Mouse (Mus musculus) heart, embryonic 14.5 days (tissue): ENCODE results near the gene Kctd19. TPM values are rescaled to one million over a fixed set of nuclear protein-coding genes. Genes with fewer than 3 reads are reported as not detected.

Experiments used
- ATAC-seq: fragments of 200-750 bp; cut with Nextera tagmentation; 2 replicates; pipeline ENCODE4 v1.8.0; 2017; ENCODE audit warnings: low read depth, moderate TSS enrichment; ENCODE audit not compliant: insufficient number of reproducible peaks, insufficient read depth, low FRiP score
- H3K27ac ChIP-seq, 2 experiments: fragments of 200-500 bp in 1 of 2; fragments of 300-500 bp in 1 of 2; sonication (generic) in 1 of 2; replicated peaks in 1 of 2; 2 replicates each; pipeline ENCODE4 v1.5.1; 2012 to 2014; ENCODE audit warnings: low read depth in 2 of 2, low read length in 2 of 2, control low read depth in 1 of 2, mild to moderate bottlenecking in 1 of 2, mixed read lengths in 1 of 2; ENCODE audit not compliant: control insufficient read depth in 1 of 2, insufficient read depth in 1 of 2
- H3K27me3 ChIP-seq: fragments of 300-500 bp; sonication (generic); 2 replicates; pipeline ENCODE4 v1.6.1; 2014; ENCODE audit warnings: mild to moderate bottlenecking, low read length, control low read depth; ENCODE audit not compliant: control insufficient read depth, insufficient read depth
- H3K36me3 ChIP-seq: fragments of 300-500 bp; sonication (generic); 2 replicates; pipeline ENCODE4 v1.6.1; 2014; ENCODE audit warnings: mild to moderate bottlenecking, control low read depth, low read length, mixed read lengths; ENCODE audit not compliant: control insufficient read depth, insufficient read depth
- H3K4me1 ChIP-seq, 2 experiments: fragments of 200-500 bp in 1 of 2; fragments of 300-500 bp in 1 of 2; sonication (generic) in 1 of 2; 2 replicates each; pipeline ENCODE4 v1.6.1; 2012 to 2014; ENCODE audit warnings: low read length in 2 of 2, control low read depth in 1 of 2, mixed read lengths in 1 of 2; ENCODE audit not compliant: control insufficient read depth in 2 of 2, insufficient read depth in 2 of 2
- H3K4me2 ChIP-seq: fragments of 300-500 bp; sonication (generic); 2 replicates; pipeline ENCODE4 v1.6.1; 2014; ENCODE audit warnings: mild to moderate bottlenecking, low read length
- H3K4me3 ChIP-seq, 2 experiments: fragments of 200-500 bp in 1 of 2; fragments of 300-500 bp in 1 of 2; sonication (generic) in 1 of 2; 2 replicates each; pipeline ENCODE4 v1.5.1; 2012 to 2014; ENCODE audit warnings: low read length in 2 of 2, mild to moderate bottlenecking in 2 of 2, control low read depth in 1 of 2, low read depth in 1 of 2, moderate library complexity in 1 of 2; ENCODE audit not compliant: control insufficient read depth in 1 of 2, insufficient read depth in 1 of 2
- H3K9ac ChIP-seq: fragments of 300-500 bp; sonication (generic); 2 replicates; pipeline ENCODE4 v1.6.1; 2014; ENCODE audit warnings: mild to moderate bottlenecking, low read length
- H3K9me3 ChIP-seq: fragments of 300-500 bp; sonication (generic); 2 replicates; pipeline ENCODE4 v1.6.1; 2016; ENCODE audit warnings: low read length, control low read depth; ENCODE audit not compliant: control insufficient read depth
- WGBS: fragments of 180-500 bp; shearing (Covaris S2); extraction: QIAGEN DNeasy Blood & Tissue Kit; methylation state at CpG from one replicate; pipeline ENCODE4 v1.1.7; 2014; 5-methylcytosine and 5-hydroxymethylcytosine counted together
- polyA plus RNA-seq: library from polyadenylated mRNA; unstranded; fragments of >200 nt; fragmentation: Nextera tagmentation; extraction: Ambion mirVana; gene quantifications from 2 replicates; pipeline ENCODE4 v1.2.1, GENCODE M21; 2014

Kctd19 gene
- polyA plus RNA-seq, 1 experiment from 2014 or later, result not detected

DNA sequence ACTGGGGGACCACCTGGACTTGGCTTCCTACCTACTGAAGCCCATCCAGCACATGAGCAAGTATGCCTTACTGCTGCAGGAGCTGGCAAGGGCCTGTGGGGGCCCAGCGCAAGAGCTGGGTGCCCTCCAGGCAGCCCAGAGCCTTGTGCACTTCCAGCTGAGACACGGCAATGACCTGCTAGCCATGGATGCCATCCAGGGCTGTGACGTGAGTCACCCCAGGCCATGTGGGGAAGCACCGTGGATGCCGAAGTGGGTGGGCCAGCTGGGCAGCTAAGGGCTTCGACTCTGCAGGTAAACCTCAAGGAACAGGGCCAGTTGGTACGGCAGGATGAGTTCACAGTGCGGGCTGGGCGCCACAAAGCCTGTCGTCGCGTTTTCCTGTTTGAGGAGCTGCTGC is 33.0 kb downstream of the Kctd19 start:
- Histone ChIP-seq H3K9me3 (no peaks in the 10 kb centered on the region), H3K4me1 (peaks cover 10 to 14% of the 10 kb centered on the region in 2 experiments), H3K27me3 (peaks cover 4% of the 10 kb centered on the region), H3K27ac (no peak overlapping the region), H3K4me3 (no peak overlapping the region), H3K4me2 (no peak overlapping the region), H3K9ac (no peak overlapping the region), H3K36me3 (no peaks in the 10 kb centered on the region)
- no peak for ATAC-seq
- WGBS, result 84% methylated on average over 10 of the region's 12 CpGs

DNA sequence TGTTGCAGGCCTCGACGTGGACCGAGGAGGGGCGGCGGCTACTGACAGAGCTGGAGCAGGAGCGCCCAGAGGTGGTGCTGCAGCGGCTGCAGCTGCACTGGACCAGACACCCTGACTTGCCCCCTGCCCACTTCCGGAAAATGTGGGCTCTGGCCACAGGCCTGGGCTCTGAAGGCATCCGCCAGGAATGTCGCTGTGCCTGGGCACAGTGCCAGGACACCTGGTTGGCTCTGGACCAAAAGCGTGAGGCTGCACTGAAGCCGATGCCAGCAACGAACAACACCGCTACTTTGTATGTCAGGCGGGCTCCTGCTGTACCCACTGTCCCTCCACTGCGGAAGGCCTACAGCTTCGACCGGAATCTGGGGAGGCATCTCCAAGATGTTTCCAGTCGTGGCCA is 34.6 kb downstream of the Kctd19 start:
- Histone ChIP-seq H3K27ac (no peak overlapping the region), H3K4me1 (peaks cover 14 to 15% of the 10 kb centered on the region in 2 experiments), H3K4me2 (peak overlapping the region; percentile 12), H3K9ac (0 out of 2 replicates have a peak overlapping the region, but pooled peaks have one; percentile 12), H3K36me3 (no peaks in the 10 kb centered on the region), H3K9me3 (no peaks in the 10 kb centered on the region), H3K4me3 (no peak overlapping the region), H3K27me3 (peaks cover 20% of the 10 kb centered on the region)
- ATAC-seq, result peak; percentile 64
- 23% methylated on average over 19 of the region's 19 CpGs for WGBS

DNA sequence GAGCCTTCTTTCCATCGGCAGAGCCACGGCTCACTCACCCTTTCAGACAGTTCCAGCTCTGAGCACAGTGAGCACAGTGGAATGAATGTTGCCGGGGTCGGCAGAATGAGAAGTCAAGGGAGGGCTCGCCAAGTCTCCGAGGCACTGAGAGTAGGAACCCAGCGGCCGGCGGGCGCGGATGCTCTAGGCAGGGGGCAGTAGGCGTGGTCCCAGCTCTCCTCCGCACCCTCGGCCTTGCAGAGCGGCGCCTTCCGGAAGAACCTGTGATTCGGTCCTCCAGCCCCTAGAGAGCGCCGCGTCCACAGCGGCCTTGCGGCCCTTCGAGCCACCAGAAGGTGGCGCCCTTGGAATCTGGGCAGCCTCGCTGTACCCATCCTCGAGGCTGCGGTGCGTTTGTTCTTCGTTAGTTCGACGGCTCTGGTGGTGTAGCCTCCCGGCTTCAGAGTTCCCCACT is 38.8 kb downstream of the Kctd19 start:
- Histone ChIP-seq H3K4me3 (peak overlapping the region in 1 of 2 experiments; percentile 16; a peak in 3 of 4 replicates), H3K27ac (no peak overlapping the region), H3K4me2 (peak overlapping the region; percentile 62), H3K27me3 (peaks cover 21% of the 10 kb centered on the region), H3K9ac (no peak overlapping the region), H3K4me1 (peaks cover 14 to 18% of the 10 kb centered on the region in 2 experiments), H3K36me3 (no peaks in the 10 kb centered on the region), H3K9me3 (no peaks in the 10 kb centered on the region)
- WGBS, result 25% methylated on average over 33 of the region's 33 CpGs
- ATAC-seq, result 0 out of 2 replicates have a peak, but pooled peaks have one; percentile 29

DNA sequence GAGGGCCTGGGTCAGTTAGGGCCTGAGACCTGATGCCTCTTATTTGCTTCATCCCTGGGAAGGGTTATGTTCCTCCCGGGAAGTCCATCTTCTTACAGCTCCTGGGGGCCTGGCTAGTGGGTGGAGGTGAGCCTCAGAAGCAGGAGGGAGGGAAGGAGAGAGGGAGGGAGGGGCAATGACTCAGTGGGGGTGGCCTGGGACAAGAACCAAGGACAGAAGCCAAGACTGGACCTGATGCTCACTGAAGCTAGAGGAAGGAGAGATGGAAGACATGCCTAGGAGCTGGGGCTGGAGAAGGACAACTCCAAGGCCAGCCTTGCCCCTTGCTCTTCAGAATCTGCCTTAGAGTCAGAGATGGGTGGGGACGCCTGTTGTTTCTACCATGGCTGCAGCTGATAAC is 40.3 kb downstream of the Kctd19 start, which contains the start of gene Plekhg4:
TSS of gene Plekhg4 (plus strand) at position 243 of the 400 bp plus-strand sequence.
- Histone ChIP-seq H3K27me3 (peaks cover 21% of the 10 kb centered on the region), H3K4me2 (no peak within 1 kb of the TSS), H3K9ac (no peak within 1 kb of the TSS), H3K4me1 (peaks cover 2 to 10% of the 10 kb centered on the region in 2 experiments; a peak in 2 of 4 replicates), H3K27ac (no peak within 1 kb of the TSS), H3K36me3 (no peaks in the 10 kb centered on the region), H3K4me3 (no peak within 1 kb of the TSS), H3K9me3 (no peaks in the 10 kb centered on the region)
- WGBS, result 34% methylated on average over 2 of the region's 2 CpGs
- no peak for ATAC-seq

DNA sequence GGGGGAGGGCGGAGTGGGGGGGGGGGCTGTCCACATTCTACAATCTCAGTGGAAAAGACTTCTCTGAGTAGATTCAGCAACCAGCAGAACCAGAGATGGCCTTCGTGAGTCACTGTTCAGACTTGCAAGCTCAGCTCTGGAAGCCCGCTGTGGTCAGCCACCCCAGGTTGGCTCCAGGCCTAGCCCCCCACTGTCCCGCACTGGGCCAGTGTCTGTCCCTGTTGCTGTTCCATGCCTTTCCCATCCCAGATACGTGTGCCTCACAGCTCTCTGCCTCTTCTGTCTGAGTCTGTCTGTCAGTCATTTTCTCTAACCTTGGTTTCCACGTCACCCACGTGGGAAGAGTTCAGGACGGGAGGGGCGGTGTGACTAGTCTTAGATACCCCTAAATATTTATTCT is 40.8 kb downstream of the Kctd19 start:
- Histone ChIP-seq H3K4me1 (peaks cover 0 to 10% of the 10 kb centered on the region in 2 experiments; a peak in 2 of 4 replicates), H3K9me3 (no peaks in the 10 kb centered on the region), H3K27me3 (peaks cover 21% of the 10 kb centered on the region), H3K27ac (no peak overlapping the region), H3K4me2 (no peak overlapping the region), H3K4me3 (no peak overlapping the region), H3K36me3 (no peaks in the 10 kb centered on the region), H3K9ac (no peak overlapping the region)
- ATAC-seq, result no peak
- WGBS, result 69% methylated on average over 9 of the region's 9 CpGs

DNA sequence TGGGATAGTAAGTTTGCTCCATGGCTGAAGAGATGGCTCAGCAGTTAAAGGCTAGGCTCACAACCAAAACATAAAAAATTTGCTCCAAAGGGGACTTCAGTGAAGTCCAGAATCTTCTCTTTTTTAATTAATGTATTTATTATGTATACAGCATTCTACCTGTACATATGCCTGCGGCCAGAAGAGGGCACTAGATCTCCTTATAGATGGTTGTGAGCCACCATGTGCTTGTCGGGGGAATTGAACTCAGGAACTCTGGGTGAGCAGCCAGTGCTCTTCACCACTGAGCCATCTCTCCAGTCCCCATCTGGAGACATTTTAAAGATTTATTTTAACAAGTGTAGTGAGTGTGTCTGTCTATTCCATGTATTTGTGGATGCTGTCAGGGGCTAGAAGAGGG is 46.2 kb downstream of the Kctd19 start:
- Histone ChIP-seq H3K9ac (no peak overlapping the region), H3K4me2 (no peak overlapping the region), H3K4me3 (no peak overlapping the region), H3K4me1 (peaks cover 0 to 8% of the 10 kb centered on the region in 2 experiments; a peak in 2 of 4 replicates), H3K27ac (no peak overlapping the region), H3K9me3 (no peaks in the 10 kb centered on the region), H3K36me3 (no peaks in the 10 kb centered on the region), H3K27me3 (no peaks in the 10 kb centered on the region)
- ATAC-seq, result no peak
- 65% methylated on average over 2 of the region's 2 CpGs for WGBS

DNA sequence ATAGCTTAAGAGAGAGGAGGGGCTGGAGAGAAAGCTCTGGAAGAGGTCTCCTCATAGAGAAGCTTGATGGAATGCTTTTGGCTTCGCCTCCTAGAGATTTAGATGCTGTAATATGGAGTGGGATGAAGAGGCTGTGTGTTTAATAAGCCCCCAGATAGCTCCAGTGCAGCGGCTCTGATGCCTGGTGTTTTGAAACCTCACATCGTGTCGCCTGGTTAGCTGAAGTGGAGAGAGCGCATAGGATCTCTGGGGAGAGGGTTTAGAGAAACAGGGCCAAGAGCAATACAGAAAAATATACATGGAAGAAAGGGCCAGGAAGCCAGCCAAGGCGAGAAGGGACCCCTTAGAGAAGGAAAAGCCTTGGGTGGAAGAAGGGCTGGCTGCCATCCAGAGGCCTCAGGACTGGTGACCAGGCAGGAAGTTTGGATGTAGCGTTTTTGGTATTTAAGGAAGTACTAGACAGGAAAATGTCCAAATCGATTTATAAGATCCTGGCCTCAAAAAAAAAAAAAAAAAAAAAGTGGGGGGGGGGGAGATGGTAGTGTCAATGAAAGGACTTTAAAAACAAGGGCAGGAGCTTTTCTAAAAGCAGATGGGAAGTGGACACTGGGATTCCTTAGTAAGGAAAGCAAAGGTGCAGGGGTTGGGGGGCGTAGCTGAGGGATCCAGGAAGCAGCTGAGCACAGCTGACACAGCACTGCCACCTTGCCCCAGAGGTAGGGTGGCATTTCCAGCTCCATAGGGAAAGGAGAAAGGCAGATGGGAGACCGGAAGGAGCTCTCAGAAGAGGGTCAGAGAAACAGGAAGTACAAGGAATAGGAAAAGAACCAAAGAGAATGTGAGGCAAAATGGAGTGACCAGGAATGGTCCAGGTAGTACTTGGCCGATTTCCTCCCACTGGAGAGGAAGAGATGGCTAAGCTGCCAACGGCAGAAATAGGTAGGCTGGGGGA is 51.3 kb downstream of the Kctd19 start:
- ATAC-seq, result no peak
- WGBS, result 59% methylated on average over 12 of the region's 12 CpGs

More for the DNA sequence above, 51.3 kb downstream of the Kctd19 start:
- peaks cover 3 to 4% of the 10 kb centered on the region in 2 experiments; a peak in 3 of 4 replicates for H3K4me1 ChIP-seq
- H3K27me3 ChIP-seq, result no peaks in the 10 kb centered on the region
- H3K27ac ChIP-seq, result peak overlapping the region; percentile 29 to 54
- H3K9me3 ChIP-seq, result no peaks in the 10 kb centered on the region
- H3K4me2 ChIP-seq, result no peak overlapping the region
- no peak overlapping the region for H3K4me3 ChIP-seq
- no peak overlapping the region for H3K9ac ChIP-seq
- H3K36me3 ChIP-seq, result no peaks in the 10 kb centered on the region
